Mouse (Mus musculus): ENCODE measurements at regions not wholly inside any gene's neighbourhood (a gene's known extent, or its start where the extent isn't known, plus 50 kb on each side); places are given as distances from the start of the nearest gene placed in this dataset.

GRCm38 (mm10) chr2:72733371-72733770 is 246.9 kb downstream of the Sp3 start:
- Histone ChIP-seq H3K4me1 (ENCODE audit: control insufficient read depth in 1 of 2, insufficient read depth in 2 of 2, low read length in 2 of 2) (no peaks in the 10 kb centered on the region), H3K79me2 (ENCODE audit: control insufficient read depth, insufficient read depth, low read length, poor library complexity) (no peaks in the 10 kb centered on the region), H3K4me3 (ENCODE audit: control insufficient read depth in 1 of 2, insufficient read depth in 1 of 2, low read depth in 2 of 2, low read length in 2 of 2) (no peak overlapping the region), H3K9ac (ENCODE audit: control insufficient read depth, low read depth, low read length, poor library complexity, severe bottlenecking) (no peak overlapping the region), H3K27me3 (ENCODE audit: control insufficient read depth in 1 of 2, insufficient read depth in 2 of 2, low read length in 2 of 2) (peaks cover 3 to 5% of the 10 kb centered on the region in 2 experiments; a peak in 3 of 4 replicates), H3K27ac (ENCODE audit: control insufficient read depth, low read depth, low read length) (no peak overlapping the region), H3K36me3 (ENCODE audit: control insufficient read depth in 1 of 2, insufficient read depth in 2 of 2, low read length in 2 of 2) (no peaks in the 10 kb centered on the region), H3K9me3 (replicated peaks; ENCODE audit: insufficient read depth, low read length) (no peaks in the 10 kb centered on the region)
- TF ChIP-seq MEF2A (IDR thresholded peaks at IDR 0.05; ENCODE audit: extremely low read depth, insufficient replicate concordance, low read depth, low read length, poor library complexity, severe bottlenecking) (no peak), POLR2A (IDR thresholded peaks at IDR 0.05; ENCODE audit: control insufficient read depth in 1 of 2, insufficient read depth in 1 of 2, low read depth in 1 of 2, low read length in 2 of 2, poor library complexity in 1 of 2) (no peak), CHD2 (IDR thresholded peaks at IDR 0.05; ENCODE audit: low read length) (no peak), UBTF (IDR thresholded peaks at IDR 0.05; ENCODE audit: borderline replicate concordance, insufficient read depth, low read depth, low read length) (no peak), NELFE (IDR thresholded peaks at IDR 0.05; ENCODE audit: low read depth, low read length) (no peak), BHLHE40 (IDR thresholded peaks at IDR 0.05; ENCODE audit: borderline replicate concordance, low read depth, low read length) (no peak), POLR2AphosphoS5 (IDR thresholded peaks at IDR 0.05; ENCODE audit: borderline replicate concordance, low read depth, low read length) (no peak), MAZ (IDR thresholded peaks at IDR 0.05; ENCODE audit: low read depth, low read length) (no peak)
- DNase-seq (ENCODE audit: low read depth, low spot score) = no peak

GRCm38 (mm10) chr2:72735035-72735434 is 245.2 kb downstream of the Sp3 start:
- TF ChIP-seq MAFK (IDR thresholded peaks at IDR 0.05; ENCODE audit: borderline replicate concordance, low read depth, low read length) (no peak), RCOR1 (IDR thresholded peaks at IDR 0.05; ENCODE audit: low read depth, low read length) (no peak), MYC (IDR thresholded peaks at IDR 0.05; ENCODE audit: low read depth, low read length) (no peak), MAX (IDR thresholded peaks at IDR 0.05; ENCODE audit: low read length) (no peak), ELF1 (IDR thresholded peaks at IDR 0.05; ENCODE audit: low read depth, low read length) (no peak), ETS1 (IDR thresholded peaks at IDR 0.05; ENCODE audit: low read depth, low read length) (no peak), TAL1 (IDR thresholded peaks at IDR 0.05; ENCODE audit: low read length) (no peak), E2F4 (IDR thresholded peaks at IDR 0.05; ENCODE audit: borderline replicate concordance, low read depth, low read length) (no peak), ZMIZ1 (IDR thresholded peaks at IDR 0.05; ENCODE audit: low read depth, low read length) (no peak)
- H3K27ac ChIP-seq (ENCODE audit: control insufficient read depth, low read depth, low read length) = no peak overlapping the region
- no peak overlapping the region for H3K4me3 ChIP-seq (ENCODE audit: control insufficient read depth in 1 of 2, insufficient read depth in 1 of 2, low read depth in 2 of 2, low read length in 2 of 2)
- H3K4me1 ChIP-seq (ENCODE audit: control insufficient read depth in 1 of 2, insufficient read depth in 2 of 2, low read length in 2 of 2) = no peaks in the 10 kb centered on the region
- H3K9ac ChIP-seq (ENCODE audit: control insufficient read depth, low read depth, low read length, poor library complexity, severe bottlenecking) = no peak overlapping the region
- H3K9me3 ChIP-seq (replicated peaks; ENCODE audit: insufficient read depth, low read length) = no peaks in the 10 kb centered on the region
- H3K79me2 ChIP-seq (ENCODE audit: control insufficient read depth, insufficient read depth, low read length, poor library complexity) = no peaks in the 10 kb centered on the region
- DNase-seq (ENCODE audit: low read depth, low spot score) = no peak
- H3K27me3 ChIP-seq (ENCODE audit: control insufficient read depth in 1 of 2, insufficient read depth in 2 of 2, low read length in 2 of 2) = peaks cover 3 to 5% of the 10 kb centered on the region in 2 experiments; a peak in 3 of 4 replicates
- no peaks in the 10 kb centered on the region for H3K36me3 ChIP-seq (ENCODE audit: control insufficient read depth in 1 of 2, insufficient read depth in 2 of 2, low read length in 2 of 2)

Data from MEL (cell line).